Mouse (Mus musculus) midbrain, postnatal 0 days (tissue): ENCODE data around the gene Itgax. TPM values are rescaled to one million over a fixed set of nuclear protein-coding genes. Genes with fewer than 3 reads are reported as not detected.

Experiments
- ATAC-seq: fragments of 200-750 bp; cut with Nextera tagmentation; 2 replicates; pipeline ENCODE4 v1.8.0; 2017; ENCODE audit warnings: moderate number of reproducible peaks, mild to moderate bottlenecking, moderate TSS enrichment, moderate library complexity; ENCODE audit not compliant: low FRiP score
- DNase-seq: peaks from one replicate; pipeline ENCODE4 v3.0.0-alpha.2; 2015; ENCODE audit warnings: low spot score
- H3K27ac ChIP-seq: fragments of 300-500 bp; sonication (generic); 2 replicates; pipeline ENCODE4 v1.5.1; 2014; ENCODE audit warnings: low read depth, mild to moderate bottlenecking, low read length, mixed read lengths
- H3K27me3 ChIP-seq: fragments of 300-500 bp; sonication (generic); 2 replicates; pipeline ENCODE4 v1.6.1; 2014; ENCODE audit warnings: low read length, control low read depth, mixed read lengths; ENCODE audit not compliant: insufficient read depth
- H3K36me3 ChIP-seq: fragments of 300-500 bp; sonication (generic); 2 replicates; pipeline ENCODE4 v1.6.1; 2014; ENCODE audit warnings: low read length, control low read depth, mixed read lengths; ENCODE audit not compliant: insufficient read depth
- H3K4me1 ChIP-seq: fragments of 300-500 bp; sonication (generic); 2 replicates; pipeline ENCODE4 v1.6.1; 2014; ENCODE audit warnings: mild to moderate bottlenecking, control low read depth, antibody characterized with exemption, low read length, mixed read lengths; ENCODE audit not compliant: insufficient read depth
- H3K4me2 ChIP-seq: fragments of 300-500 bp; sonication (generic); 2 replicates; pipeline ENCODE4 v1.6.1; 2014; ENCODE audit warnings: low read depth, mild to moderate bottlenecking, low read length, mixed read lengths; ENCODE audit not compliant: poor library complexity, severe bottlenecking
- H3K4me3 ChIP-seq: fragments of 300-500 bp; sonication (generic); 2 replicates; pipeline ENCODE4 v1.5.1; 2014; ENCODE audit warnings: low read depth, mild to moderate bottlenecking, low read length, moderate library complexity
- H3K9ac ChIP-seq: fragments of 300-500 bp; sonication (generic); replicated peaks from 2 replicates; pipeline ENCODE4 v1.6.1; 2014; ENCODE audit warnings: mild to moderate bottlenecking, low read length, moderate library complexity, mixed read lengths; ENCODE audit not compliant: poor library complexity, severe bottlenecking
- H3K9me3 ChIP-seq: fragments of 300-500 bp; sonication (generic); 2 replicates; pipeline ENCODE4 v1.6.1; 2016; ENCODE audit warnings: low read length, control low read depth
- CTCF ChIP-seq: IDR thresholded peaks from 2 replicates; pipeline ENCODE4 v1.5.1; 2016; ENCODE audit warnings: antibody characterized with exemption, mild to moderate bottlenecking
- WGBS: fragments of 180-500 bp; shearing (Covaris S2); extraction: QIAGEN DNeasy Blood & Tissue Kit; methylation state at CpG from one replicate; pipeline ENCODE4 v1.1.7; 2014; 5-methylcytosine and 5-hydroxymethylcytosine counted together
- polyA plus RNA-seq: library from polyadenylated mRNA; unstranded; fragments of >200 nt; fragmentation: Nextera tagmentation; extraction: Ambion mirVana; gene quantifications from 2 replicates; pipeline ENCODE4 v1.2.1, GENCODE M21; 2015
- total RNA-seq: library from RNA; depleted of rRNA; stranded (reverse); fragments of >200 nt; gene quantifications from 2 replicates; pipeline ENCODE4 v1.2.3, GENCODE M21; 2014; rRNA removed

The Itgax gene
- total RNA-seq (0.28 TPM in 1 of 2 replicates, not detected in the other), polyA plus RNA-seq (0.05 TPM in 1 of 2 replicates, not detected in the other)

- no peaks in the 10 kb centered on the region for H3K4me1 ChIP-seq
- ATAC-seq (no peak), DNase-seq (no peak)
- no peak within 1 kb of the TSS for H3K4me3 ChIP-seq
- TF ChIP-seq CTCF = no peak
- H3K4me2 ChIP-seq = no peak within 1 kb of the TSS
- no peaks in the 10 kb centered on the region for H3K36me3 ChIP-seq
- no peaks in the 10 kb centered on the region for H3K9me3 ChIP-seq
- H3K27me3 ChIP-seq = no peaks in the 10 kb centered on the region
- WGBS = 81% methylated on average over 8 of the region's 8 CpGs
- no peak within 1 kb of the TSS for H3K27ac ChIP-seq
- H3K9ac ChIP-seq = no peak within 1 kb of the TSS
Observed at GRCm38 (mm10) chr7:128128741-128129720, at the start of gene Itgax. TSS of gene Itgax (plus strand) at chr7:128129547.

GRCm38 (mm10) chr7:128080012-128080411 lies 49.3 kb upstream of the Itgax start:
- no peak for ATAC-seq
- no peak overlapping the region for H3K4me3 ChIP-seq
- no peak for TF ChIP-seq CTCF
- no peak overlapping the region for H3K9ac ChIP-seq
- no peak overlapping the region for H3K27ac ChIP-seq
- H3K27me3 ChIP-seq = no peaks in the 10 kb centered on the region
- H3K36me3 ChIP-seq = no peaks in the 10 kb centered on the region
- no peak overlapping the region for H3K4me2 ChIP-seq
- DNase-seq = no peak
- H3K4me1 ChIP-seq = no peaks in the 10 kb centered on the region
- WGBS = 81% methylated on average over 8 of the region's 8 CpGs
- H3K9me3 ChIP-seq = no peaks in the 10 kb centered on the region

DNA sequence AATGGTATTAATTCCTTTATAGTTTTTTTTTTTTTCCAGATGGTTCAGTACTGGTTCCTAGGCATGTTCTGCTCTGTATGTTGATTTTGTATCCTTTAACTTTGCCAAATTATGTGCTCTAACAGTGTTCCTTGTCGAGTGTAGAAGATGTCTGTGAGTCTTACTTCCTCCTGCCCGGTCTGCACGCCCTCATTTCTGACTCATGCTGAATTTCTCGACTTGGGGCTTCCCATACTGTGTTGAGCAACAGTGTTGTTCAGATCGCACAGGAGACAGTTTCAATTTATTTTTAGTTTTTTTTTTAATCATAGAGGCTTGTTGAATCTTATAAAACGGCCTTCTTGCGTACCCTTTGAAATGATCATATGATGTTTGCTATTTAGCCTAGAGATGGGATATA lies 40.2 kb upstream of the Itgax start:
- Histone ChIP-seq H3K9ac (no peak overlapping the region), H3K9me3 (no peaks in the 10 kb centered on the region), H3K36me3 (no peaks in the 10 kb centered on the region), H3K4me3 (no peak overlapping the region), H3K4me2 (no peak overlapping the region), H3K27ac (no peak overlapping the region), H3K27me3 (no peaks in the 10 kb centered on the region), H3K4me1 (no peaks in the 10 kb centered on the region)
- ATAC-seq = no peak
- 83% methylated on average over 7 of the region's 7 CpGs for WGBS
- no peak for TF ChIP-seq CTCF
- no peak for DNase-seq

DNA sequence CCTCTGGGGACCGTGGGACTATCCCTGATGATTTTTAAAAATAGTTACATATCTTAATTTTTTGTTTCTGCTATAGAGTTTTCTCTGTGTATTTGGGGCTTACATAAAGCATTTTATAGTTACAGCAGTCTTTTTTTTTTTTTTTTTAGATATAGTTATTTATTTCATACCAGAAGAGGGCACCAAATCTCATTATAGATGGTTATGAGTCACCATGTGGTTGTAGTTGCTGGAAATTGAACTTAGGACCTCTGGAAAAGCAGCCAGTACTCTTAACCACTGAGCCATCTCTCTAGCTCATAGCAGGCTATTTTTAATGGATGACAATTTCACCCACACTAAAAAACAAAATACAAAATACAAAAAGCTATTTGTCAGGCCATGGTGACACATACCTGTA lies 31.2 kb upstream of the Itgax start:
- H3K9ac ChIP-seq = no peak overlapping the region
- no peak for TF ChIP-seq CTCF
- DNase-seq (no peak), ATAC-seq (no peak)
- WGBS = 89% methylated on average over 1 of the region's 1 CpGs
- H3K4me3 ChIP-seq = no peak overlapping the region
- H3K4me2 ChIP-seq = no peak overlapping the region
- no peaks in the 10 kb centered on the region for H3K36me3 ChIP-seq
- H3K9me3 ChIP-seq = no peaks in the 10 kb centered on the region
- no peaks in the 10 kb centered on the region for H3K27me3 ChIP-seq
- no peaks in the 10 kb centered on the region for H3K4me1 ChIP-seq
- no peak overlapping the region for H3K27ac ChIP-seq

GRCm38 (mm10) chr7:128100742-128101357 lies 28.5 kb upstream of the Itgax start:
- Histone ChIP-seq H3K27ac (no peak overlapping the region), H3K4me3 (no peak overlapping the region), H3K27me3 (no peaks in the 10 kb centered on the region), H3K4me2 (no peak overlapping the region), H3K4me1 (no peaks in the 10 kb centered on the region), H3K36me3 (no peaks in the 10 kb centered on the region), H3K9me3 (no peaks in the 10 kb centered on the region), H3K9ac (no peak overlapping the region)
- no peak for TF ChIP-seq CTCF
- ATAC-seq (no peak), DNase-seq (no peak)
- WGBS = 81% methylated on average over 2 of the region's 2 CpGs

GRCm38 (mm10) chr7:128105246-128105645 lies 24.1 kb upstream of the Itgax start:
- H3K4me1 ChIP-seq = no peaks in the 10 kb centered on the region
- H3K36me3 ChIP-seq = no peaks in the 10 kb centered on the region
- H3K27ac ChIP-seq = no peak overlapping the region
- 73% methylated on average over 4 of the region's 4 CpGs for WGBS
- H3K27me3 ChIP-seq = no peaks in the 10 kb centered on the region
- H3K4me3 ChIP-seq = no peak overlapping the region
- H3K9me3 ChIP-seq = no peaks in the 10 kb centered on the region
- DNase-seq (no peak), ATAC-seq (no peak)
- H3K4me2 ChIP-seq = no peak overlapping the region
- no peak overlapping the region for H3K9ac ChIP-seq
- TF ChIP-seq CTCF = no peak
